Mouse (Mus musculus): ENCODE measurements at regions not wholly inside any gene's neighbourhood (a gene's known extent, or its start where the extent isn't known, plus 50 kb on each side); places are given as distances from the start of the nearest gene placed in this dataset.
"Not testable (repeated sequence)": the region's sequence is repeated elsewhere in the genome, so short reads cannot be mapped to it uniquely, and the experiment has no call there.

DNA sequence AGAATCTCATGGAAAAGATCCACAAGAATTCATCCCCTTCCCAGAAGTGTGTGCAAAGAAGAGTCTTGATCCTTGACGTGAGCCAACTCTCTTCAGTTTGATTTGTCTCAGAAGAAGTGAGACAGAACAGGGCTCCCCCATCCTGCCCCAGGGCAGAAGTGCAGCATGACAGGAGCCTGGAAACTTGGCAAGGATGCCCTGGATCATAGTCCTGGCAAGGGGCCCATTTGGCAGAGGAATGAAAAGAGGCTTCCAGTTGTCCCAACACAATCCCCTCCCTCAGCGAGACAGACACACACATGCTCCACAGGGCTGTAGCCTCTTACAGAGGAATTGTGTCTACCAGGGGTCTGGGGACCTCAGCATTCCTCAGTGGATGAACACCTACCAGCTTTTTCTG, 102.7 kb downstream of the Ptpn20 start:
- ATAC-seq (replicated peaks; ENCODE audit: low read depth, poor library complexity, severe bottlenecking) = no peak

DNA sequence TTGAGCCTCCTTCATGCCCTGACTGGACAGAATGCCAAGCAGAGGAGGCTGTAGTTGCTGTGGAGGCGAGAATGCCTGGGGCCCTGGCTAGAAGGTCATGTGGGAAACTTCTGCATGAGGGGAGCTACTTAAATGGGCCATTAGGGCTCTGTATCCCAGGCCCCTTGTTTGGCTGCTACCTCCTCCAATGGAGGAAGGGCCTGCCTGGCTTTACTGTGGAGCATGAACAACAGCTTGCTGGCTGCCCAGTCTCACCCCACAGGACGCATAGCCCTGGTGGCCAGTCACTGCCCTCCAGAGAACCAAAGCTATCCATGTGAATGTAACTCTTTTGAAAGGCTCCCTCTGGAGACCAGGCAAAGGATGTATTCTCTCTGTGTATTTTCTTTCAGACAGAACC, 105.2 kb downstream of the Ptpn20 start:
- ATAC-seq (replicated peaks; ENCODE audit: low read depth, poor library complexity, severe bottlenecking) = no peak

- peak; percentile 73 for ATAC-seq (replicated peaks; ENCODE audit: low read depth, poor library complexity, severe bottlenecking)
These were observed 106.5 kb downstream of the Ptpn20 start for GRCm38 (mm10) chr14:33695362-33695982.

GRCm38 (mm10) chr14:33696817-33697216, 107.8 kb downstream of the Ptpn20 start:
- no peak for ATAC-seq (replicated peaks; ENCODE audit: low read depth, poor library complexity, severe bottlenecking)

DNA sequence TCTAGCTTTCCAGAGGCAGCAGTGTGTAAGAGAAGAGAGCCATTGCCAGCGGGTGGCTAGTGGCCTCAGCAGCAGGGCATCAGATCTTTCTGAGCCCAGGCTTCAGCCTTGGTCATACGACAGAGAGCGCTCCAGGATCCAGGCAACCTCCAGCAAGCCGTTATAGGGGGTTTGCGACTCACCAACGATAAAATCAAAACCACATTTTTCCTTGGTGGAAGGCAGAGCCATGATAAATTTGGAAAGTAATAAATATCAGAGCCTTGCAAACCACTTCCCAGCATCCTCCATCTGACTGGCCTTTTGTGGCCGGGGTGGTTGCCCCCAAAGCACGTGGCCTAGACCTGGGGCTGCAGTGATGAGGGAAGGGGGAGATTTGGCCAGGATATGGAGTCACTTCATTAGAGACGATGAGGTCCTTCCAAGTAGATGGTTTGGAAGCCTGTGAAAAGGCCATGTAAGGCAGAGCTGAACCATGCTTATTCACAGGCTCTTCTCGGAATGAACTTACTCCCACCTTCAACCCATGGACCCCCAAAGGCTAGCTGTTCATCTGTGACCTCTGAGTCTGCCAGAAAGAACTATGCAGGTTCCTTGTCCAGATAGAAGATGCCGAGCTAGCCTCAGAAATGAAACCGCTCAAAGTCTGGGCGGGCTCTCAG, 110.9 kb downstream of the Ptpn20 start:
- ATAC-seq (replicated peaks; ENCODE audit: low read depth, poor library complexity, severe bottlenecking) = no peak

DNA sequence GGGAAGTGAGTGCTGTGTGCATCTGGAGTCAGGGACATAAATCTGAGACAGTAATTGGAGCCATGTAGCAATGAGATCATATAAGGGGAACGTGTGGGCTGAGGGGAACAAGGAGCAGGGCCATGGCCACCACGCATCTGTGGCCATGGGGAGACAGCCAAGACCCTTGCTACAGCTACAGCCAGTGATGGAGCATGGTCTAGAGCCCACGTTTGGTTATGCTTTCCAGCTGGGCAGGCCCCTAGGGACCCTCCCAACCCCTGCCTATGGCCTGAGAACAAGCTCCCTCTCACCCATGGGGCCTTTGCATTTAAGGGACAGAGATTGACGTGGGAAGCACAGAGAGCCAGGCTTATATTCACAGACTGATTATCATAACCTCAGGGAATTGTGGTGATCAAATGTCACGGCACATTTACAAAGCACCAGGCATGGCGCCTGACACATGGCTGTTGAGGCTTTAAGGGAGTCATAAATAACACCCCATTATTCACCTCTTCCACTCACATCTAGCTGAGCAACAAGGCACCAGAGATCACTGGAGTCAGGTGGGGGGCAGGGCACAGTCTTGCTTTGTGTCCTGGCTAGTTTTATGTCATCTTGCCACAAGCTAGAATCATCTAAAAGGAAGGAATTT, 118.8 kb downstream of the Ptpn20 start:
- no peak for ATAC-seq (replicated peaks; ENCODE audit: low read depth, poor library complexity, severe bottlenecking)

DNA sequence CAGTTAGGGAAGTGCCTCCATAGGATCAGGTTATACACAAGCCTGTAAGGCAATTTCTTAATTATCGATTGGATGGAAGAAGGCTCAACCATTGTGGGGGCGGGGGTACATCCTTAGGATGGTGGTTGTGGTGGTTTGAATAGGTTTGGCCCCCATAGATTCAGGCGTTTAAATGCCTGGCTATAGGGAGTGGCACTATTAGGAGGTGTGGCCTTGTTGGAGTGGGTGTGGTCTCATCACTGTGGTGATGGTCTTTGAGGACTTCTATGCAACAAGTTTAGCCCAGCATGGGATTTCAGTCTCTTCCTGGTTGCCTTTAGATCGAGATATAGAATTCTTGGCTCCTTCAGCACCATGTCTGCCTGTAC, 119.3 kb downstream of the Ptpn20 start:
- ATAC-seq (replicated peaks; ENCODE audit: low read depth, poor library complexity, severe bottlenecking) = no peak

DNA sequence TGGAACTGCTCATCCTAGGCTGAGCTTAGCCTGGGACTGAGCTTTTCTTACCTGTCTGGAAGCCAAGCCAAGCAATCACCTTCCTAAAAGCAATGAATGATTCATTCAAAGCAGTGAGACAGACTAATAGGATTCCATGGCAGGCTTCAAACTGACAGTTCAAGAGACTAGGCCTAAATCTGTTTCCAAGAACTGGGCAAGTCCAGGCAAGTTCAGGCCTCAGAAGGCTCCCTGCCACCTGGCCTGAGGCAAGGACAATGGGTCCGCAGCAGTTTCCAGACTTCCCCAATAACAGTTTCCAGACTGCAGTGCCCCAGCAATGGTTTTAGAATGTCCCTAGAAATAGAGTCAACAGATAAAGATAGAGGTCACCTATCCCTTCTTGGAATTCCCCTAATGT, 123.5 kb downstream of the Ptpn20 start:
- no peak for ATAC-seq (replicated peaks; ENCODE audit: low read depth, poor library complexity, severe bottlenecking)

DNA sequence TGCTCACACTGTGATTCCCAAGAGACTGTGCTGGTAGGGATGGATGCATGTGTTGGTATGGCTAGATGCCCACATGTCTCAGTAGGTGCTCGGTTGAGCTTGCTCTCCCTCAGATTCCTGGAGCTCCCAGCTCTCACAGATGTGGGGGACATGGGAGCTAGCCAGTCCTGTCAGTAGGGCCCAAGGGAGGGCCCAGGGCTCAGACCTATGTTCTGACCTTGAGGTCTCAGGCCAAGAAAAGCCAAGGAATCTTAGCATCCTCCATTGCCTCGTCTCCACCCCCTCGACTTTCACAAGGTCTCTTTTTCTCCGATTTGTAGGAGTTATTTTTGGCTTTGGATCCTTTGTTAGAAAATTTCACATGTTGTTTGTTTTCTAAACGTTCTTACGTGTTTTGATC, 130.6 kb downstream of the Ptpn20 start:
- no peak for ATAC-seq (replicated peaks; ENCODE audit: low read depth, poor library complexity, severe bottlenecking)

- not testable (repeated sequence) for ATAC-seq (replicated peaks; ENCODE audit: low read depth, poor library complexity, severe bottlenecking)
These were observed 133.6 kb downstream of the Ptpn20 start for GRCm38 (mm10) chr14:33722379-33723145.

GRCm38 (mm10) chr14:33726500-33726899, 137.5 kb downstream of the Ptpn20 start:
- ATAC-seq (replicated peaks; ENCODE audit: low read depth, poor library complexity, severe bottlenecking) = no peak

GRCm38 (mm10) chr14:33729115-33729884, 140.3 kb downstream of the Ptpn20 start:
- ATAC-seq (replicated peaks; ENCODE audit: low read depth, poor library complexity, severe bottlenecking) = no peak

DNA sequence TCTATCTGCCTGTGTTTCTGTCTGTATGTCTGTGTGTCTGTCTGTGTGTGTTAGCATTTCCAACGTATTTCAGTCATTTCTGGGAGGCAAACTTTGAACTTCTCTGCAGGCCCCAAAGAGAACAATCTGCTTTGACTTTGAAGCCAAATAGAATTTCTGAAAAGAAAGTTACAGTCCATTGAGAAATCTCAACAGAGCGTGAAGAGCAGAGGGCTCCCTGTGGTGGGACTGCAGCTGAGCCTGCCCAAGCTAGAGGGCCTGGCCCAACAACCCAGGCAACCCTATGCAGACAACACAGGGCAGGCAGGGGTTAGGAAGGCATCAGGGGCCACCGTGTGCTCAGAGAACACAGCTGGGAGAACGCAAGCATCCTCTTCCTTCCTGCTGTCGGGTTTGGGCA, 143.7 kb downstream of the Ptpn20 start:
- ATAC-seq (replicated peaks; ENCODE audit: low read depth, poor library complexity, severe bottlenecking) = no peak

DNA sequence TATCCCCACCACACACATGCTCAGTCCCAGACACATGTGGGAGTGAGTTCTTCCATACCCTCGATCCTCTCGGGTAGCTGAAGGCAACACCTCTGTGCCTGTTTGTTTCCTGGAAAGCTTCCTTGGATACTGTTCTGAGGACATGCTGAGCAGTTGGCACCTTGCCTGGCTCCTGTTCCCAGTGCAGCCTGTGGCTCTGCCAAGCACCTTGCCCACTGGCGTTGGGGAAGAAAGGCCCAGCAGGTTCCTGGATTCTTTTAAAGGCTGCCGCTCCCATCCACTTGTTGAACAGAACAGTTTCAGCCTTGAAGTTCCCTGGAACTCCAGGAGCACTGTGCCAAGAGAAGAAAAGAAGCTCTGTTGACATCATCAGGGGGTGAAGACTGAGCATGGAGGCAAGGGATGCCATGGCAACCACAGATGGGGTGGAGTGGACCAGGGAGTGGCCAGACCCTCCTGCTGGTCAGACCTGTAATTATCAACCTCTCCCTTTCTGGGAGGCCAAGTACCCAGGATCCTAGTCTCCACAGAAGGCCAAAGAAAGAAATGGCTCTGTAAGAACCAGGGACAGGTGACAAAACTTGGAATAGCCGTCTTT, 145.5 kb downstream of the Ptpn20 start:
- ATAC-seq (replicated peaks; ENCODE audit: low read depth, poor library complexity, severe bottlenecking) = no peak

DNA sequence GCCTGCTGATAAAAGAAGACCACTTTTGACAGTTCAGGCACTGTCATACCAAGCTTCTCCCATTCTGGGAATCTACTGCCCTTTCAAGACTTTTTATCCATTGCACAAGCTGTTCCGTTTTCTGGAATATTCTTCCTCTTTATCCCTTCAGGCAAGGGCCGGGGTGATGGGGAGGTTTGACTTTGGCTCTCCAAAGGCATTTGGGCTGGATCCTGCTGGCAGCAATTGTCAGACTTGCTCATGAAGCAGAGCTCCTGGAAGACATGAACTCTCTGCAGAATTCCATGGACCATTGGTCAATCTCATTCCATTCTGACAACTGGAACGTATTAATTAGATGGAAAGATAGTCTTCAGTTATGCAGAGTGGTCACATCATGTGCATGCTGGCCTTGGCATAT, 146.6 kb downstream of the Ptpn20 start:
- ATAC-seq (replicated peaks; ENCODE audit: low read depth, poor library complexity, severe bottlenecking) = no peak

GRCm38 (mm10) chr14:33746181-33746580, 157.2 kb downstream of the Ptpn20 start:
- ATAC-seq (replicated peaks; ENCODE audit: low read depth, poor library complexity, severe bottlenecking) = no peak

- no peak for ATAC-seq (replicated peaks; ENCODE audit: low read depth, poor library complexity, severe bottlenecking)
These were observed 163.7 kb upstream of the Gdf10 start for GRCm38 (mm10) chr14:33759656-33760055.

DNA sequence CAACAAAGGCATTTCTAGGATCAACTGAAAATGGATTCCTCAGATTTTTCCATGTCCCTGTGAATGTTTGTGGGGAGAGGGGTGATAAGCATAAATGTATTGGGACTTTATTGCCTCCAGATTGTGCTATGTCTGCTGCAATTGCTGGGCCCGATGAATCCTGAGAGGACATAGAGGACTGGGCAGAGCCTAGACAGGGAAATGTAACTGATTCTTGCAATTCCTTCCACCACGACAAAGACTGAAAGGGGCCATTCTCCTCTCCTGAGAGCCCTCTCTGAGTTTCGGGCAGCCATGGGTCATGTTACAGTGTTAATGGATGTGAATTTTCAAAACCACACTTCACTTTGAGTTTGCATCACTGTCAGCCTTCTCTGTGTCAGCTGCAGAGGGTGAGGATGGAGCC, 159.7 kb upstream of the Gdf10 start:
- ATAC-seq (replicated peaks; ENCODE audit: low read depth, poor library complexity, severe bottlenecking) = no peak

DNA sequence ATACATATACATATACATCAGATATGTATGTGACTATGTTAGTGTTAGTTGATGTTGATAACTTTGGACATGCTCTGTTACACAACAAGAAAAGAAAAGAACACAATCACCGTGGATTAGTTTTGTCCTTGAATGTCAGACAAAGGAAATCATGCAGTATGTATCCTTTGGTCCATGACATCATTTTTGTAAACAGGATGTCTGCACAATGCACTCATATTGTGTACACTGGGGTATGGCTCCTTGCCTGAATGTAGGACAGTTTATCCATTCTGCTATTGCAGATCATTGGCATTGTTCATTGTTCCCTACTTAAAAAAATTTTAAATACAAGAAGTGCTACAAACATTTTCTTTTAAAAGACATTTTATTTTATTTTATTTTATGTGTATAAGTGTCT, 157.6 kb upstream of the Gdf10 start:
- no peak for ATAC-seq (replicated peaks; ENCODE audit: low read depth, poor library complexity, severe bottlenecking)

DNA sequence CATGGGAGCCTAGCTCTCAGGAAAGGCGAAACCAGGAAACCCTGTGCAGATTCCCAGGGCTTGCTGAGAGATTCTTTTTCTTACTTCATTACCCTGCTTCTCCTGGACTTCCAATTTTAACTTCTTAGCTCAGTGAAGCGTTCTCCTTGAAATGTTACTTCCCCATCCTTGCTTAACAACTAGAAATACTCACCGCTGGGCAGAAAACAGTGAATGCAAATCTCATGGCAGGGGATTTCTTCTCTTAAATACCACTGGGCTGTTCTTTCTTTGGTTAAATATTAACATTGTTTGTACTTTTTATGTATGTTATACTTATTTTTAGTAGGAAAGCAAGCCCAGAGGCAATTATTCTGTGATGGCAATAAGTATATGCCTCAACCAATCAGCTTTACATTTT, 151.0 kb upstream of the Gdf10 start:
- no peak for ATAC-seq (replicated peaks; ENCODE audit: low read depth, poor library complexity, severe bottlenecking)

Measured in common myeloid progenitor, adult 5-6 weeks (primary cell).